In the genomic region with DNA sequence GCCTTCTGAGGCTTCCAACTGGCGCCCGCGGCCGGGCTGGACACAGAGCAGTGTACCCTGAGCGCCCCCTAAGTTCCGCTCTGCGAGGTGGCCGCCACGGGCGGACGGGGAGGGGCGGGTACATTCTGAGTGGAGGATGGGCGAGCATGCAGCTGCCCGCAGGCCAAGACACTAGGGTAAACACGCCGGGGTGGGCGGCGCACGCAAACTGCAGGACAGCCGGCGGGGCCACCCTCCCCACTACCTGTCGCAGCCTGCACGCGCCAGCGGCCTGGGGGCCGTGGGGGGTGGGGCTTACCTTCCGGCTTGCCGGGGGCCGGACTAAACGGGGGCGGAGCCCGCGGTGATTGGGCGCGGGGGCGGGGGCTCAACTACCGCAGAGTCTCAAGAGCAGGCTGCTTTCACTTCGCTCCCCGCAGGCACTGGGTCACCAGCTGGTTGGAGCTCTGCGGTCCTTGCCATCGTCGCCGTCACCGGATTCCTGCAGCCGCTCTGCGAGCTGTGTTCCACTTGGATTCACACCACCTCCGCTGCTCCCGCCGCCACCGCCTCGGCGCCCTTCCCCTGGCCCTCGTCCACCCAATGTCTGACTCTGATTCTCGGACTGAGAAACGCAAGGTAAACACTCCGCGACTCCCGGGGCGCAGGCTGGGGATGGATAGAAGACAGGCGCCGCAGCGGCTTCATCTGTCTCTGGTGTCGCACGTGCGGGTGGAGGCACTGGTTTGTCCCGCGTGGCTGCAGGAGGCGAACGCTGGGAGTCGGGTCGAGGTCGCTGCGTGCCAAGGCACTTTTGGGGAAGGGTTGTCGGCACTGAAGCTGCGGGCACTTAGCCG, we compare ENCODE assay signal across 8 mouse cellular contexts. TPM values are rescaled to one million over a fixed set of nuclear protein-coding genes. Genes with fewer than 3 reads are reported as not detected.
DNase-seq lines count a peak whose midpoint lies in the region; ATAC-seq lines count a peak whose summit lies in the region.

Gene Bcl2l11 (plus strand): TSS at position 404 of the 836 bp plus-strand sequence.

- H3K27me3 ChIP-seq in forebrain, embryonic 10.5 days (ENCODE audit: poor library complexity, severe bottlenecking), result peaks cover 45% of the 10 kb centered on the region
- H3K27me3 ChIP-seq in heart, embryonic 14.5 days (ENCODE audit: control insufficient read depth, insufficient read depth, low read length), result peaks cover 7% of the 10 kb centered on the region; the same call in 1 of the 2 replicates
- peaks cover 59% of the 10 kb centered on the region for H3K27me3 ChIP-seq in liver, embryonic 12.5 days (replicated peaks)
- no peaks in the 10 kb centered on the region; the same call in 1 of the 2 replicates for H3K27me3 ChIP-seq in splenic B cell, adult 2 months (ENCODE audit: control insufficient read depth, insufficient read depth, low read length, poor library complexity, severe bottlenecking)

- WGBS in forebrain, embryonic 10.5 days, result under 1% methylated on average over 76 of the region's 76 CpGs
- under 1% methylated on average over 70 of the region's 76 CpGs for WGBS in heart, embryonic 14.5 days
- WGBS in liver, embryonic 12.5 days (ENCODE audit: insufficient replicate concordance), result under 1% methylated on average over 76 of the region's 76 CpGs

- peaks cover 19% of the 10 kb centered on the region for H3K36me3 ChIP-seq in forebrain, embryonic 10.5 days (replicated peaks)
- H3K36me3 ChIP-seq in heart, embryonic 14.5 days (ENCODE audit: control insufficient read depth, insufficient read depth, low read length), result peaks cover 23% of the 10 kb centered on the region
- peaks cover 24% of the 10 kb centered on the region for H3K36me3 ChIP-seq in liver, embryonic 12.5 days
- no peaks in the 10 kb centered on the region; the same call in 1 of the 2 replicates for H3K36me3 ChIP-seq in splenic B cell, adult 2 months (ENCODE audit: control insufficient read depth, insufficient read depth, low read length, poor library complexity, severe bottlenecking)

- H3K9ac ChIP-seq in heart, embryonic 14.5 days (ENCODE audit: low read length), result peak within 1 kb of the TSS; percentile 87
- peak within 1 kb of the TSS; percentile 75 for H3K9ac ChIP-seq in liver, embryonic 12.5 days

- H3K27ac ChIP-seq in forebrain, embryonic 10.5 days, result peak within 1 kb of the TSS; percentile 98
- H3K27ac ChIP-seq in heart, embryonic 14.5 days (replicated peaks in 1 of 2; ENCODE audit: control insufficient read depth in 1 of 2, insufficient read depth in 1 of 2, low read depth in 2 of 2, low read length in 2 of 2), result peak within 1 kb of the TSS; percentile 55 to 93
- H3K27ac ChIP-seq in liver, embryonic 12.5 days, result peak within 1 kb of the TSS; percentile 74

- peak; percentile 66 for ATAC-seq in CD4-positive, CD25-positive, alpha-beta regulatory T cell, adult 4 months
- ATAC-seq in heart, embryonic 14.5 days (ENCODE audit: insufficient number of reproducible peaks, insufficient read depth, low FRiP score, low read depth), result peak; percentile 78
- ATAC-seq in liver, embryonic 12.5 days, result peak; percentile 76

- peak within 1 kb of the TSS; percentile 82 for H3K4me3 ChIP-seq in forebrain, embryonic 10.5 days
- peak within 1 kb of the TSS; percentile 73 to 78 for H3K4me3 ChIP-seq in heart, embryonic 14.5 days (ENCODE audit: control insufficient read depth in 1 of 2, insufficient read depth in 1 of 2, low read depth in 1 of 2, low read length in 2 of 2)
- peak within 1 kb of the TSS; percentile 75 for H3K4me3 ChIP-seq in liver, embryonic 12.5 days

- DNase-seq in c-Kit-positive CD71-negative TER-119-negative erythroid progenitor cells, embryonic 14.5 days (ENCODE audit: low read depth), result peak; percentile 85
- DNase-seq in forebrain, embryonic 10.5 days (ENCODE audit: extremely low spot score, low spot score), result peak; percentile 95
- DNase-seq in kidney, postnatal 14 days, result peak; percentile 99
- peak; percentile 94 for DNase-seq in naive thymus-derived CD4-positive, alpha-beta T cell, adult 2 months (ENCODE audit: low read depth)
- peak; percentile 97 for DNase-seq in splenic B cell, adult 2 months (ENCODE audit: low read depth, low spot score)

- no peaks in the 10 kb centered on the region for H3K9me3 ChIP-seq in forebrain, embryonic 10.5 days
- H3K9me3 ChIP-seq in heart, embryonic 14.5 days (ENCODE audit: control insufficient read depth, low read length), result no peaks in the 10 kb centered on the region
- no peaks in the 10 kb centered on the region for H3K9me3 ChIP-seq in liver, embryonic 12.5 days (replicated peaks)

- peaks cover 79% of the 10 kb centered on the region for H3K4me1 ChIP-seq in forebrain, embryonic 10.5 days
- peaks cover 29 to 32% of the 10 kb centered on the region in 2 experiments for H3K4me1 ChIP-seq in heart, embryonic 14.5 days (ENCODE audit: control insufficient read depth in 2 of 2, insufficient read depth in 2 of 2, low read length in 2 of 2)
- peaks cover 43% of the 10 kb centered on the region for H3K4me1 ChIP-seq in liver, embryonic 12.5 days

- H3K4me2 ChIP-seq in heart, embryonic 14.5 days (ENCODE audit: low read length), result peak within 1 kb of the TSS; percentile 91
- peak within 1 kb of the TSS; percentile 93 for H3K4me2 ChIP-seq in liver, embryonic 12.5 days

RNA-seq across cellular contexts. Expression of gene Bcl2l11, which starts in this region (rescaled TPM):
- 10 to 100 TPM; 15.3 to 16.9 TPM for polyA plus RNA-seq in CD4-positive, CD25-positive, alpha-beta regulatory T cell, adult 4 months (2017; shearing (Covaris generic))
- 22.1 and 26.3 TPM in 2 replicates for polyA plus RNA-seq in forebrain, embryonic 10.5 days (2016; fragmentation: Nextera tagmentation; extraction: Ambion mirVana)
- 19.7 and 21.0 TPM in 2 replicates for polyA plus RNA-seq in heart, embryonic 14.5 days (2014; fragmentation: Nextera tagmentation; extraction: Ambion mirVana)
- polyA plus RNA-seq in liver, embryonic 12.5 days (2016; fragmentation: Nextera tagmentation; extraction: Ambion mirVana), result 9.4 and 9.7 TPM in 2 replicates

Comparison
In these comparisons a context has a peak if more than half of its experiments do, and no peak if none do; other contexts are left out.
1. Peak in every context shown above with its lines: DNase-seq, ATAC-seq, H3K4me3 ChIP-seq and H3K27ac ChIP-seq.